Mouse (Mus musculus) C2C12 (cell line): ENCODE measurements around the gene Cyp2f2. TPM values are rescaled to one million over a fixed set of nuclear protein-coding genes. Genes with fewer than 3 reads are reported as not detected.

ENCODE experiments used
- H3K27me3 ChIP-seq: one replicate; pipeline ENCODE4 v1.6.1; 2011; ENCODE audit not compliant: control insufficient read depth, insufficient read depth, insufficient read length
- H3K36me3 ChIP-seq: one replicate; pipeline ENCODE4 v1.6.1; 2011; ENCODE audit not compliant: control insufficient read depth, insufficient read depth
- H3K4me3 ChIP-seq: one replicate; pipeline ENCODE4 v1.5.1; 2011; ENCODE audit warnings: mild to moderate bottlenecking, control low read depth; ENCODE audit not compliant: poor library complexity, insufficient read depth, severe bottlenecking
- H3K79me2 ChIP-seq: one replicate; pipeline ENCODE4 v1.6.1; 2011; ENCODE audit not compliant: control insufficient read depth, insufficient read depth
- H3K79me3 ChIP-seq: one replicate; pipeline ENCODE4 v1.6.1; 2011; ENCODE audit warnings: low read depth, control low read depth
- H3ac ChIP-seq: one replicate; pipeline ENCODE3; 2011; ENCODE audit warnings: low read depth; ENCODE audit not compliant: control insufficient read depth, insufficient read length
- CEBPB ChIP-seq: IDR thresholded peaks from one replicate; pipeline ENCODE4 v1.6.1; 2011; ENCODE audit warnings: low read depth, mild to moderate bottlenecking, control low read depth, moderate library complexity
- CTCF ChIP-seq: IDR thresholded peaks from one replicate; pipeline ENCODE4 v1.5.1; 2011; ENCODE audit not compliant: control insufficient read depth, insufficient read depth, insufficient read length
- FOSL1 ChIP-seq: IDR thresholded peaks from one replicate; pipeline ENCODE4 v1.8.0; 2011; ENCODE audit warnings: mild to moderate bottlenecking, low read length; ENCODE audit not compliant: poor library complexity, insufficient read depth, severe bottlenecking
- MAX ChIP-seq: IDR thresholded peaks from one replicate; pipeline ENCODE4 v1.6.1; 2011; ENCODE audit warnings: mild to moderate bottlenecking, control low read depth
- MYOD1 ChIP-seq: IDR thresholded peaks from one replicate; pipeline ENCODE4 v1.6.1; 2011; ENCODE audit warnings: low read depth; ENCODE audit not compliant: control insufficient read depth, insufficient read length
- MYOG ChIP-seq: IDR thresholded peaks from one replicate; pipeline ENCODE4 v1.6.1; 2011; ENCODE audit not compliant: control insufficient read depth, insufficient read length; ENCODE audit errors: extremely low read depth
- USF1 ChIP-seq: IDR thresholded peaks from one replicate; pipeline ENCODE4 v1.6.1; 2011; ENCODE audit warnings: low read depth, mild to moderate bottlenecking, control low read depth, moderate library complexity
- polyA plus RNA-seq: library from polyadenylated mRNA; unstranded; fragments of >200 nt; fragmentation: generic; extraction: Trizol; gene quantifications from one replicate; pipeline ENCODE4 v1.2.1, GENCODE M21; 2012; ENCODE audit warnings: missing spikeins

Gene Cyp2f2
- polyA plus RNA-seq, 1 experiment, result not detected

DNA sequence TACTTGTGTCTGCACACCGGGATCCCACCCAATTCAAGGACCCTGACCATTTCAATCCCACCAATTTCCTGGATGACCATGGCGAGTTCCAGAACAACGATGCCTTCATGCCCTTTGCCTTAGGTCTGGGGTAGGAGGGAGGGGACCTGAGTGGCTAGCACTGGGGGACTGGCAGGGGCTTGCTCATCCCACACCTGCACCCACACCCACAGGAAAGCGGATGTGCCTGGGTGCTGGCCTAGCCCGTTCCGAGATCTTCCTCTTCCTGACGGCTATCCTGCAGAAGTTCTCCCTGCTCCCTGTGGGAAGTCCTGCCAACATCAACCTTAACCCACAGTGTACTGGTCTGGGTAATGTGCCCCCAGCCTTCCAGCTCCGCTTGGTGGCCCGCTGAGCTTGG is 38.5 kb downstream of the Cyp2f2 start:
- no peaks in the 10 kb centered on the region for H3K27me3 ChIP-seq
- peaks cover 2% of the 10 kb centered on the region for H3K79me3 ChIP-seq
- H3K36me3 ChIP-seq, result peaks cover 10% of the 10 kb centered on the region
- no peak for TF ChIP-seq CEBPB
- TF ChIP-seq MYOG, result no peak
- no peak for TF ChIP-seq CTCF
- no peak for TF ChIP-seq MAX
- no peak for TF ChIP-seq MYOD1
- TF ChIP-seq FOSL1, result no peak
- TF ChIP-seq USF1, result no peak
- H3ac ChIP-seq, result no peak overlapping the region
- H3K79me2 ChIP-seq, result peaks cover 25% of the 10 kb centered on the region
- no peak overlapping the region for H3K4me3 ChIP-seq

GRCm38 (mm10) chr7:27159256-27159655 is 39.5 kb downstream of the Cyp2f2 start:
- TF ChIP-seq FOSL1 (no peak), CEBPB (no peak), USF1 (no peak), MYOG (no peak), MYOD1 (no peak), MAX (no peak), CTCF (no peak)

GRCm38 (mm10) chr7:27159882-27160281 is 40.2 kb downstream of the Cyp2f2 start:
- Histone ChIP-seq H3K4me3 (no peak overlapping the region), H3K36me3 (peaks cover 10% of the 10 kb centered on the region), H3K27me3 (no peaks in the 10 kb centered on the region), H3K79me3 (peaks cover 2% of the 10 kb centered on the region), H3ac (no peak overlapping the region), H3K79me2 (peaks cover 42% of the 10 kb centered on the region)
- TF ChIP-seq USF1 (no peak), CEBPB (no peak), MYOD1 (no peak), CTCF (peak; percentile 90)

More at GRCm38 (mm10) chr7:27159256-27159655, 39.5 kb downstream of the Cyp2f2 start:
- Histone ChIP-seq H3K27me3 (no peaks in the 10 kb centered on the region), H3K36me3 (peaks cover 10% of the 10 kb centered on the region), H3K79me3 (peaks cover 2% of the 10 kb centered on the region), H3K79me2 (peaks cover 36% of the 10 kb centered on the region), H3ac (no peak overlapping the region), H3K4me3 (no peak overlapping the region)

GRCm38 (mm10) chr7:27160921-27161320 is 41.2 kb downstream of the Cyp2f2 start:
- Histone ChIP-seq H3K79me2 (peaks cover 52% of the 10 kb centered on the region), H3K36me3 (peaks cover 10% of the 10 kb centered on the region), H3K79me3 (peaks cover 7% of the 10 kb centered on the region), H3K27me3 (no peaks in the 10 kb centered on the region), H3ac (no peak overlapping the region), H3K4me3 (no peak overlapping the region)
- TF ChIP-seq CTCF (no peak), FOSL1 (no peak), MAX (no peak), MYOG (no peak), USF1 (no peak), MYOD1 (no peak), CEBPB (no peak)

DNA sequence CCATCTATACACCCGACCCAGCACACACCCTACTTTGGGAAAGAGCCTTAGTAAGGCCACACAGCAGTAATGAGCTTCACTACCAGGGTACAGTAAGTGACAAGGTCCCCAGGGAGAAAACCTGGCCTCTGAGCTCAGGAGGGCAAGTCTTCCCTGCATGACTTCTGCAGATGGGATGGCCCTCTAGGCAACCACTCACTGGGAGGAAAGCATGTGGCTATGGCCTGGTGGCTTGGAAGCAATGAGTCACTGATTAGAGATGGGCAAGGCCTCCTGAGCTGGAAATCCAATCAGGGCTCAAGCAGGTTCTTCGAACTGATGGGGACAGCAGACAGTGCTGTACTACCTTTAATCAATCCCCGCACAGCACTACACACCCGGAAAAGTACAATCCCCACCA is 42.0 kb downstream of the Cyp2f2 start:
- no peak overlapping the region for H3K4me3 ChIP-seq
- H3K27me3 ChIP-seq, result no peaks in the 10 kb centered on the region
- no peak overlapping the region for H3ac ChIP-seq
- TF ChIP-seq MAX (no peak), FOSL1 (no peak), USF1 (no peak), CEBPB (no peak), MYOD1 (no peak), MYOG (no peak), CTCF (no peak)
- H3K79me3 ChIP-seq, result peaks cover 7% of the 10 kb centered on the region
- H3K36me3 ChIP-seq, result peaks cover 10% of the 10 kb centered on the region
- H3K79me2 ChIP-seq, result peaks cover 55% of the 10 kb centered on the region

GRCm38 (mm10) chr7:27162780-27163449 is 43.2 kb downstream of the Cyp2f2 start:
- Histone ChIP-seq H3K79me3 (peaks cover 7% of the 10 kb centered on the region), H3K36me3 (peaks cover 10% of the 10 kb centered on the region), H3K79me2 (peaks cover 55% of the 10 kb centered on the region), H3K27me3 (no peaks in the 10 kb centered on the region), H3K4me3 (no peak overlapping the region), H3ac (no peak overlapping the region)
- TF ChIP-seq MAX (no peak), MYOG (no peak), CEBPB (no peak), USF1 (no peak), FOSL1 (no peak), MYOD1 (no peak), CTCF (no peak)
